Mouse (Mus musculus) splenic B cell, adult 2 months (primary cell): Measurements from ENCODE around the gene Mettl17.

Experiments
- DNase-seq: peaks from one replicate; pipeline ENCODE4 v3.0.0-alpha.2; 2011; ENCODE audit warnings: low read depth, low spot score
- H3K27me3 ChIP-seq: 2 replicates; pipeline ENCODE4 v1.6.1; 2012; ENCODE audit warnings: mild to moderate bottlenecking, low read length, moderate library complexity, mixed read lengths; ENCODE audit not compliant: control insufficient read depth, poor library complexity, insufficient read depth, severe bottlenecking
- H3K36me3 ChIP-seq: 2 replicates; pipeline ENCODE4 v1.6.1; 2012; ENCODE audit warnings: mild to moderate bottlenecking, low read length, moderate library complexity, mixed read lengths; ENCODE audit not compliant: control insufficient read depth, poor library complexity, insufficient read depth, severe bottlenecking

Mettl17 gene

GRCm38 (mm10) chr14:51929968-51930367 lies 45.3 kb downstream of the Mettl17 start:
- Histone ChIP-seq H3K27me3 (no peaks in the 10 kb centered on the region), H3K36me3 (no peaks in the 10 kb centered on the region)
- DNase-seq = no peak

GRCm38 (mm10) chr14:51930824-51931223 lies 46.2 kb downstream of the Mettl17 start:
- Histone ChIP-seq H3K27me3 (no peaks in the 10 kb centered on the region), H3K36me3 (no peaks in the 10 kb centered on the region)
- peak; percentile 22 for DNase-seq

- H3K27me3 ChIP-seq = no peaks in the 10 kb centered on the region
- DNase-seq = no peak
- no peaks in the 10 kb centered on the region for H3K36me3 ChIP-seq
Measured at GRCm38 (mm10) chr14:51932092-51933020, 47.7 kb downstream of the Mettl17 start.

GRCm38 (mm10) chr14:51939005-51939404 lies 54.4 kb downstream of the Mettl17 start:
- Histone ChIP-seq H3K27me3 (no peaks in the 10 kb centered on the region), H3K36me3 (no peaks in the 10 kb centered on the region)
- no peak for DNase-seq

GRCm38 (mm10) chr14:51940944-51941560 lies 56.4 kb downstream of the Mettl17 start:
- no peaks in the 10 kb centered on the region for H3K27me3 ChIP-seq
- no peaks in the 10 kb centered on the region for H3K36me3 ChIP-seq
- DNase-seq = no peak

GRCm38 (mm10) chr14:51941577-51941976 lies 56.9 kb downstream of the Mettl17 start:
- Histone ChIP-seq H3K27me3 (no peaks in the 10 kb centered on the region), H3K36me3 (no peaks in the 10 kb centered on the region)
- no peak for DNase-seq

- Histone ChIP-seq H3K36me3 (no peaks in the 10 kb centered on the region), H3K27me3 (no peaks in the 10 kb centered on the region)
- no peak for DNase-seq
Measured at GRCm38 (mm10) chr14:51942236-51942635, 57.6 kb downstream of the Mettl17 start.
